Mouse (Mus musculus) intestine, postnatal 0 days (tissue): ENCODE data around the gene Naa20. TPM values are rescaled to one million over a fixed set of nuclear protein-coding genes. Genes with fewer than 3 reads are reported as not detected.

Experiments
- ATAC-seq: fragments of 200-750 bp; cut with Nextera tagmentation; 2 replicates; pipeline ENCODE4 v1.8.0; 2017; ENCODE audit warnings: mild to moderate bottlenecking, moderate TSS enrichment, moderate library complexity
- H3K27ac ChIP-seq: fragments of 300-500 bp; sonication (generic); 2 replicates; pipeline ENCODE4 v1.5.1; 2014; ENCODE audit warnings: mild to moderate bottlenecking, low read depth, low read length, moderate library complexity
- H3K27me3 ChIP-seq: fragments of 300-500 bp; sonication (generic); replicated peaks from 2 replicates; pipeline ENCODE4 v1.6.1; 2014; ENCODE audit warnings: low read length, mixed read lengths; ENCODE audit not compliant: control insufficient read depth, insufficient read depth
- H3K36me3 ChIP-seq: fragments of 300-500 bp; sonication (generic); 2 replicates; pipeline ENCODE4 v1.6.1; 2014; ENCODE audit warnings: mild to moderate bottlenecking, moderate library complexity; ENCODE audit not compliant: control insufficient read depth, insufficient read depth
- H3K4me1 ChIP-seq: fragments of 300-500 bp; sonication (generic); replicated peaks from 2 replicates; pipeline ENCODE4 v1.6.1; 2014; ENCODE audit warnings: antibody characterized with exemption, low read length, mixed read lengths; ENCODE audit not compliant: control insufficient read depth, insufficient read depth
- H3K4me2 ChIP-seq: fragments of 300-500 bp; sonication (generic); replicated peaks from 2 replicates; pipeline ENCODE4 v1.6.1; 2014; ENCODE audit warnings: low read depth, mild to moderate bottlenecking, moderate library complexity
- H3K4me3 ChIP-seq: fragments of 300-500 bp; sonication (generic); 2 replicates; pipeline ENCODE4 v1.5.1; 2014; ENCODE audit warnings: low read depth, low read length
- H3K9ac ChIP-seq: fragments of 300-500 bp; sonication (generic); 2 replicates; pipeline ENCODE4 v1.6.1; 2014; ENCODE audit warnings: mild to moderate bottlenecking, low read depth, low read length
- H3K9me3 ChIP-seq: fragments of 300-500 bp; sonication (generic); 2 replicates; pipeline ENCODE4 v1.6.1; 2016; ENCODE audit warnings: mixed run types; ENCODE audit not compliant: control insufficient read depth
- CTCF ChIP-seq: sonication (generic); IDR thresholded peaks from 2 replicates; pipeline ENCODE4 v1.5.1; 2016; ENCODE audit warnings: low read depth, mild to moderate bottlenecking, control low read depth, antibody characterized with exemption, moderate library complexity
- WGBS: fragments of 180-500 bp; shearing (Covaris S2); extraction: QIAGEN DNeasy Blood & Tissue Kit; methylation state at CpG from one replicate; pipeline ENCODE4 v1.1.7; 2014; 5-methylcytosine and 5-hydroxymethylcytosine counted together
- polyA plus RNA-seq: library from polyadenylated mRNA; unstranded; fragments of >200 nt; fragmentation: Nextera tagmentation; extraction: Ambion mirVana; gene quantifications from 2 replicates; pipeline ENCODE4 v1.2.1, GENCODE M21; 2015

Naa20 gene
- polyA plus RNA-seq, 1 experiment from 2014 or later: 106 TPM

- TF ChIP-seq CTCF: no peak
- WGBS: 86% methylated on average over 4 of the region's 4 CpGs
- Histone ChIP-seq H3K4me3 (no peak overlapping the region), H3K4me1 (0 out of 2 replicates have a peak, but pooled peaks cover 4% of the 10 kb centered on the region), H3K9ac (no peak overlapping the region), H3K36me3 (peaks cover 22% of the 10 kb centered on the region), H3K27me3 (no peaks in the 10 kb centered on the region), H3K4me2 (no peak overlapping the region), H3K27ac (no peak overlapping the region), H3K9me3 (no peaks in the 10 kb centered on the region)
- ATAC-seq: no peak
Observed at GRCm38 (mm10) chr2:145871308-145871707, 30.6 kb upstream of the Naa20 start.

DNA sequence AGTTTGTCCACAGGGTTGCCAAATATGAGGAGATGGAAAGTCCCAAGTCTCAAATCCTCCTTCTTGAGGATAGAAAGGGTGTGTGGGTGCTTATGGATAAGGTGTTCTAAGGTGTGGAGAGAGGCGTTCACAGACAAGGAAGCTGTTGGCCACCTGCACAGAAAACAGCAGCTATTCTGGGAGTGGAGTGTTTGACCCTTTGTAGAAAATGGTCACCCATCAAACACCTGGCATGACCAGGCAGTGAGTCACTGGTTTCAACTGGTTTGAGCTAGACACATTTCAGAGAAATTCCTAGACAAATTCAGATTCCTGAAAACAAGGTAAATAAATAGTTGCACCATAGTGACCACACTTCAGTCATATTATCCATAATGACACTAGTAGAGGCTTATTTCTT is 29.8 kb upstream of the Naa20 start:
- H3K4me2 ChIP-seq: no peak overlapping the region
- H3K9me3 ChIP-seq: no peaks in the 10 kb centered on the region
- TF ChIP-seq CTCF: no peak
- 45% methylated on average over 1 of the region's 1 CpGs for WGBS
- 0 out of 2 replicates have a peak, but pooled peaks cover 4% of the 10 kb centered on the region for H3K4me1 ChIP-seq
- peaks cover 22% of the 10 kb centered on the region for H3K36me3 ChIP-seq
- no peak overlapping the region for H3K27ac ChIP-seq
- ATAC-seq: peak; percentile 60
- no peak overlapping the region for H3K9ac ChIP-seq
- no peaks in the 10 kb centered on the region for H3K27me3 ChIP-seq
- no peak overlapping the region for H3K4me3 ChIP-seq

GRCm38 (mm10) chr2:145873953-145874352 is 27.9 kb upstream of the Naa20 start:
- TF ChIP-seq CTCF: no peak
- H3K4me1 ChIP-seq: 0 out of 2 replicates have a peak, but pooled peaks cover 4% of the 10 kb centered on the region
- H3K27me3 ChIP-seq: no peaks in the 10 kb centered on the region
- 56% methylated on average over 1 of the region's 1 CpGs for WGBS
- no peak overlapping the region for H3K27ac ChIP-seq
- no peak overlapping the region for H3K4me2 ChIP-seq
- no peak for ATAC-seq
- no peaks in the 10 kb centered on the region for H3K9me3 ChIP-seq
- H3K9ac ChIP-seq: no peak overlapping the region
- H3K36me3 ChIP-seq: peaks cover 35% of the 10 kb centered on the region
- H3K4me3 ChIP-seq: no peak overlapping the region

- no peak overlapping the region for H3K9ac ChIP-seq
- H3K4me1 ChIP-seq: 0 out of 2 replicates have a peak, but pooled peaks cover 4% of the 10 kb centered on the region
- H3K4me2 ChIP-seq: no peak overlapping the region
- no peak overlapping the region for H3K27ac ChIP-seq
- ATAC-seq: no peak
- no peak overlapping the region for H3K4me3 ChIP-seq
- no peaks in the 10 kb centered on the region for H3K27me3 ChIP-seq
- no peaks in the 10 kb centered on the region for H3K9me3 ChIP-seq
- H3K36me3 ChIP-seq: peaks cover 41% of the 10 kb centered on the region
- TF ChIP-seq CTCF: no peak
- 45% methylated on average over 3 of the region's 3 CpGs for WGBS
Observed at GRCm38 (mm10) chr2:145874879-145875482, 26.9 kb upstream of the Naa20 start.

DNA sequence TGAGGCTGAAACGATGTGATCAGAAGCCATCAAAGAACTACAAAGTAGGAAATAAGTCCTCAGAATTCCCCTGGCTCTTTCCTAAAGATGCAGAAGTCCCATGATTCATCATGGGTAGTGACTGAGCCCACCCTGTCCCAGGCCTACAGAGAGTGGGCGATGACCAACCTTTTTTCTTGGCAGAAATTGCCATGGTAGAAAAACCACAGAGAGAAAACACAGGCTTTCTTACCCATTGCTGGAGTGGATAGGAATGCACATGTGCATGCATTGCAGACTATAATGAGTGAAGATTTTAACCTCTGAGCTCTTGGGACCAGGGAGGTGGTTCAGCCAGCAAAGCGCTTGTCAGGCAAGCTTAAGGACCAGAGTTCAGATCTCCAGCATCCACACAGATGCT is 24.7 kb upstream of the Naa20 start:
- H3K36me3 ChIP-seq: peaks cover 49% of the 10 kb centered on the region
- no peak for ATAC-seq
- H3K27me3 ChIP-seq: no peaks in the 10 kb centered on the region
- no peak overlapping the region for H3K4me3 ChIP-seq
- H3K4me2 ChIP-seq: no peak overlapping the region
- WGBS: 97% methylated on average over 3 of the region's 3 CpGs
- no peak for TF ChIP-seq CTCF
- H3K27ac ChIP-seq: no peak overlapping the region
- H3K9me3 ChIP-seq: no peaks in the 10 kb centered on the region
- H3K4me1 ChIP-seq: 0 out of 2 replicates have a peak, but pooled peaks cover 4% of the 10 kb centered on the region
- no peak overlapping the region for H3K9ac ChIP-seq

DNA sequence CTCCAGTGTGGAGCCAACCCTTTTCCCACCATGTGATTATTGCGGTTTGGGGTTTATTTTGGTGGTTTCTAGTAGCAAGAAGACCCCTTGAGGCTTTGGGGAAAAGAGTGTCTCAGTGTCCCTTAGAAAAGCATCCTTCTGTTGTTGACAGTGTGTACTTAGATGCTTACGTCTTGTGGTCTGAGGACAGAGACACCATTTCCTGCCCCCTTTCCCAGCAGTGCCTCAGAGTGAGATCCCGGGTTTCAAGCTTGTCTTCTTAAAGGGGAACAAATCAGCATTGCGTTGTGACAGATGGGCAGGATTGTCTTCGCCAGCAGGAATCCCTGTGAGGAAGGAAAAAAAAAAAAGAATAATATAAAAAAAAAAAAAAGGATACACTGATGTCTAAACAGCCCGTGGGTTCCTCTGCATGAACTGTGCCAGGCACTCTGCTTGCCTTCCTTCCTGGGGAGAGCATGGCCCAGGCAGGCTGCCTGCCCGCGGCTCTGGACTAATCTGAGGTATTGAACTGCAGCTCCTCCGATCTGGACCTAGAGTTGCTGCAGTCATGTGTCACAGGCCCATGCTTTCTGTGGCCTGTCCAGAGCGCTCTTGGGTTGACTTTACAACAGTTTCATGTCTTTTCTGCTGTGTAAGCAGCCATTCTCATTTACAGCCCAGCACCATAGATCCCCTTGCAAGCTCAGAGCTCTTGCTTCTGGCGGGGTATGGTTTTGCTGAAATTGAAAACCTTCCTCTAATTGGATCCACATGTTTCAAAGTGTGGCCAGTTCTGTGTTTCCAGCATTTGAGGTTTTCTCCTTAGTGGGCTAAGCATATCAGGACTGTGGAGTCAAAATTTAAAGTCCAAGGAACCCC is 20.8 kb upstream of the Naa20 start:
- Histone ChIP-seq H3K27me3 (no peaks in the 10 kb centered on the region), H3K9ac (no peak overlapping the region), H3K36me3 (peaks cover 75% of the 10 kb centered on the region), H3K4me1 (no peaks in the 10 kb centered on the region; the same call in 1 of the 2 replicates), H3K4me3 (no peak overlapping the region), H3K4me2 (no peak overlapping the region), H3K9me3 (no peaks in the 10 kb centered on the region), H3K27ac (peak overlapping the region; percentile 17; the same call in 1 of the 2 replicates)
- WGBS: 72% methylated on average over 11 of the region's 11 CpGs
- ATAC-seq: no peak
- no peak for TF ChIP-seq CTCF
